Mouse (Mus musculus) neural tube, embryonic 15.5 days (tissue): ENCODE measurements around the gene Acot7. TPM values are rescaled to one million over a fixed set of nuclear protein-coding genes. Genes with fewer than 3 reads are reported as not detected.
A peak's percentile ranks its signal among the peaks of the same experiment; 100 is the strongest.

ENCODE experiments used
- ATAC-seq: fragments of 200-750 bp; cut with Nextera tagmentation; 2 replicates; pipeline ENCODE4 v1.8.0; 2017; ENCODE audit warnings: mild to moderate bottlenecking, moderate TSS enrichment, moderate library complexity; ENCODE audit not compliant: low FRiP score
- H3K27ac ChIP-seq: fragments of 300-500 bp; sonication (generic); replicated peaks from 2 replicates; pipeline ENCODE4 v1.5.1; 2015; ENCODE audit warnings: mild to moderate bottlenecking, inconsistent platforms
- H3K27me3 ChIP-seq: fragments of 300-500 bp; sonication (generic); replicated peaks from 2 replicates; pipeline ENCODE4 v1.6.1; 2015; ENCODE audit warnings: inconsistent platforms
- H3K36me3 ChIP-seq: fragments of 300-500 bp; sonication (generic); 2 replicates; pipeline ENCODE4 v1.6.1; 2015; ENCODE audit warnings: inconsistent platforms
- H3K4me1 ChIP-seq: fragments of 300-500 bp; sonication (generic); 2 replicates; pipeline ENCODE4 v1.6.1; 2015; ENCODE audit warnings: inconsistent platforms
- H3K4me2 ChIP-seq: fragments of 300-500 bp; sonication (generic); 2 replicates; pipeline ENCODE4 v1.6.1; 2015; ENCODE audit warnings: inconsistent platforms, mild to moderate bottlenecking, moderate library complexity
- H3K4me3 ChIP-seq: fragments of 300-500 bp; sonication (generic); replicated peaks from 2 replicates; pipeline ENCODE4 v1.5.1; 2015; ENCODE audit warnings: mild to moderate bottlenecking, inconsistent platforms
- H3K9ac ChIP-seq: fragments of 300-500 bp; sonication (generic); replicated peaks from 2 replicates; pipeline ENCODE4 v1.6.1; 2015; ENCODE audit warnings: mild to moderate bottlenecking, inconsistent platforms
- H3K9me3 ChIP-seq: fragments of 300-500 bp; sonication (generic); replicated peaks from 2 replicates; pipeline ENCODE4 v1.6.1; 2016; ENCODE audit warnings: inconsistent platforms
- WGBS: fragments of 180-500 bp; shearing (Covaris S2); methylation state at CpG from one replicate; pipeline ENCODE4 v1.1.7; 2015; ENCODE audit warnings: mixed read lengths; 5-methylcytosine and 5-hydroxymethylcytosine counted together
- polyA plus RNA-seq: library from polyadenylated mRNA; unstranded; fragments of >200 nt; fragmentation: Nextera tagmentation; extraction: Ambion mirVana; gene quantifications from 2 replicates; pipeline ENCODE4 v1.2.1, GENCODE M21; 2015

The Acot7 gene
- polyA plus RNA-seq, 1 experiment from 2014 or later = 456 TPM

GRCm38 (mm10) chr4:152294188-152294929, 116.4 kb downstream of the Acot7 start:
- H3K4me1 ChIP-seq = peaks cover 58% of the 10 kb centered on the region
- no peak for ATAC-seq
- no peak overlapping the region for H3K4me3 ChIP-seq
- H3K36me3 ChIP-seq = no peaks in the 10 kb centered on the region
- no peak overlapping the region for H3K4me2 ChIP-seq
- WGBS = 54% methylated on average over 10 of the region's 10 CpGs
- H3K9me3 ChIP-seq = no peaks in the 10 kb centered on the region
- H3K9ac ChIP-seq = no peak overlapping the region
- peaks cover 58% of the 10 kb centered on the region for H3K27me3 ChIP-seq
- no peak overlapping the region for H3K27ac ChIP-seq

GRCm38 (mm10) chr4:152295916-152296315, 118.0 kb downstream of the Acot7 start:
- 56% methylated on average over 4 of the region's 4 CpGs for WGBS
- Histone ChIP-seq H3K4me1 (peaks cover 46% of the 10 kb centered on the region), H3K36me3 (peaks cover 13% of the 10 kb centered on the region), H3K9me3 (no peaks in the 10 kb centered on the region), H3K27ac (no peak overlapping the region), H3K4me2 (no peak overlapping the region), H3K9ac (no peak overlapping the region), H3K27me3 (peaks cover 48% of the 10 kb centered on the region), H3K4me3 (no peak overlapping the region)
- no peak for ATAC-seq

- peak overlapping the region; percentile 47; the same call in 1 of the 2 replicates for H3K9ac ChIP-seq
- peaks cover 44% of the 10 kb centered on the region for H3K27me3 ChIP-seq
- WGBS = 17% methylated on average over 8 of the region's 8 CpGs
- H3K4me1 ChIP-seq = peaks cover 41% of the 10 kb centered on the region
- no peaks in the 10 kb centered on the region for H3K9me3 ChIP-seq
- peak overlapping the region; percentile 93 for H3K4me3 ChIP-seq
- peak overlapping the region; percentile 45; the same call in 1 of the 2 replicates for H3K27ac ChIP-seq
- H3K4me2 ChIP-seq = peak overlapping the region; percentile 84
- no peak for ATAC-seq
- H3K36me3 ChIP-seq = peaks cover 15% of the 10 kb centered on the region
Measured at GRCm38 (mm10) chr4:152296371-152296770, 118.4 kb downstream of the Acot7 start.

- Histone ChIP-seq H3K27ac (peak within 1 kb of the TSS; percentile 86), H3K9me3 (no peaks in the 10 kb centered on the region), H3K36me3 (peaks cover 23% of the 10 kb centered on the region), H3K27me3 (peaks cover 36% of the 10 kb centered on the region), H3K4me1 (peaks cover 34% of the 10 kb centered on the region), H3K4me2 (peak within 1 kb of the TSS; percentile 84), H3K9ac (peak within 1 kb of the TSS; percentile 94), H3K4me3 (peak within 1 kb of the TSS; percentile 93)
- peak; percentile 95 for ATAC-seq
- under 1% methylated on average over 97 of the region's 119 CpGs for WGBS
Measured at GRCm38 (mm10) chr4:152296874-152297861, 119.2 kb downstream of the Acot7 start, which contains the start of gene Icmt. TSS of gene Icmt (plus strand) at chr4:152297227.

GRCm38 (mm10) chr4:152298836-152299235, 120.9 kb downstream of the Acot7 start:
- Histone ChIP-seq H3K4me2 (peak overlapping the region; percentile 84), H3K4me3 (no peak overlapping the region)
- 83% methylated on average over 14 of the region's 14 CpGs for WGBS

GRCm38 (mm10) chr4:152300375-152300774, 122.4 kb downstream of the Acot7 start:
- no peak overlapping the region for H3K4me2 ChIP-seq
- H3K36me3 ChIP-seq = peaks cover 50% of the 10 kb centered on the region

More at GRCm38 (mm10) chr4:152298836-152299235, 120.9 kb downstream of the Acot7 start:
- peaks cover 20% of the 10 kb centered on the region for H3K4me1 ChIP-seq
- no peak overlapping the region for H3K27ac ChIP-seq
- H3K9ac ChIP-seq = 0 out of 2 replicates have a peak overlapping the region, but pooled peaks have one; percentile 24
- peaks cover 39% of the 10 kb centered on the region for H3K36me3 ChIP-seq
- no peaks in the 10 kb centered on the region for H3K9me3 ChIP-seq
- peaks cover 21% of the 10 kb centered on the region for H3K27me3 ChIP-seq
- no peak for ATAC-seq

GRCm38 (mm10) chr4:152302012-152302411, 124.1 kb downstream of the Acot7 start:
- Histone ChIP-seq H3K9me3 (no peaks in the 10 kb centered on the region), H3K4me2 (no peak overlapping the region), H3K27me3 (no peaks in the 10 kb centered on the region), H3K4me3 (no peak overlapping the region), H3K36me3 (peaks cover 50% of the 10 kb centered on the region), H3K27ac (no peak overlapping the region), H3K9ac (no peak overlapping the region; the same call in 1 of the 2 replicates), H3K4me1 (peaks cover 33% of the 10 kb centered on the region)
- 75% methylated on average over 11 of the region's 11 CpGs for WGBS
- no peak for ATAC-seq

More at GRCm38 (mm10) chr4:152300375-152300774, 122.4 kb downstream of the Acot7 start:
- no peaks in the 10 kb centered on the region for H3K9me3 ChIP-seq
- no peak overlapping the region for H3K9ac ChIP-seq
- ATAC-seq = no peak
- peaks cover 29% of the 10 kb centered on the region for H3K4me1 ChIP-seq
- peaks cover 7% of the 10 kb centered on the region for H3K27me3 ChIP-seq
- 87% methylated on average over 8 of the region's 8 CpGs for WGBS
- no peak overlapping the region for H3K27ac ChIP-seq
- no peak overlapping the region for H3K4me3 ChIP-seq

- Histone ChIP-seq H3K9me3 (no peaks in the 10 kb centered on the region), H3K27me3 (no peaks in the 10 kb centered on the region), H3K4me1 (peaks cover 28% of the 10 kb centered on the region), H3K9ac (no peak overlapping the region), H3K4me3 (no peak overlapping the region), H3K36me3 (peaks cover 56% of the 10 kb centered on the region), H3K27ac (no peak overlapping the region), H3K4me2 (no peak overlapping the region)
- WGBS = 94% methylated on average over 10 of the region's 10 CpGs
- no peak for ATAC-seq
Measured at GRCm38 (mm10) chr4:152303172-152303571, 125.2 kb downstream of the Acot7 start.

GRCm38 (mm10) chr4:152304685-152305084, 126.8 kb downstream of the Acot7 start:
- Histone ChIP-seq H3K4me2 (no peak overlapping the region), H3K4me3 (no peak overlapping the region), H3K9ac (no peak overlapping the region), H3K27ac (no peak overlapping the region), H3K27me3 (peaks cover 4% of the 10 kb centered on the region), H3K4me1 (peaks cover 19% of the 10 kb centered on the region), H3K36me3 (peaks cover 55% of the 10 kb centered on the region), H3K9me3 (no peaks in the 10 kb centered on the region)
- WGBS = 74% methylated on average over 6 of the region's 6 CpGs
- no peak for ATAC-seq

- 30% methylated on average over 6 of the region's 6 CpGs for WGBS
- no peak overlapping the region for H3K9ac ChIP-seq
- H3K4me2 ChIP-seq = no peak overlapping the region
- no peaks in the 10 kb centered on the region for H3K9me3 ChIP-seq
- no peak overlapping the region for H3K27ac ChIP-seq
- H3K4me3 ChIP-seq = no peak overlapping the region
- H3K4me1 ChIP-seq = peaks cover 19% of the 10 kb centered on the region
- H3K36me3 ChIP-seq = peaks cover 44% of the 10 kb centered on the region
- peaks cover 17% of the 10 kb centered on the region for H3K27me3 ChIP-seq
- no peak for ATAC-seq
Measured at GRCm38 (mm10) chr4:152305991-152306390, 128.1 kb downstream of the Acot7 start.

- Histone ChIP-seq H3K4me1 (peaks cover 26% of the 10 kb centered on the region), H3K4me3 (no peak overlapping the region), H3K9me3 (no peaks in the 10 kb centered on the region), H3K9ac (no peak overlapping the region), H3K4me2 (no peak overlapping the region), H3K27ac (no peak overlapping the region), H3K27me3 (peaks cover 32% of the 10 kb centered on the region), H3K36me3 (peaks cover 31% of the 10 kb centered on the region)
- ATAC-seq = no peak
- 80% methylated on average over 9 of the region's 9 CpGs for WGBS
Measured at GRCm38 (mm10) chr4:152307542-152307941, 129.6 kb downstream of the Acot7 start.
